Mouse (Mus musculus) E14TG2a.4 (cell line): ENCODE measurements around the gene Skida1.

Source experiments
- CTCF ChIP-seq: conservative IDR thresholded peaks from 2 replicates; pipeline ENCODE4 v1.5.1; 2014; ENCODE audit warnings: low read length
- POU5F1 ChIP-seq: IDR thresholded peaks from 2 replicates; pipeline ENCODE4 v1.6.1; 2014; ENCODE audit warnings: low read length, borderline replicate concordance

DNA sequence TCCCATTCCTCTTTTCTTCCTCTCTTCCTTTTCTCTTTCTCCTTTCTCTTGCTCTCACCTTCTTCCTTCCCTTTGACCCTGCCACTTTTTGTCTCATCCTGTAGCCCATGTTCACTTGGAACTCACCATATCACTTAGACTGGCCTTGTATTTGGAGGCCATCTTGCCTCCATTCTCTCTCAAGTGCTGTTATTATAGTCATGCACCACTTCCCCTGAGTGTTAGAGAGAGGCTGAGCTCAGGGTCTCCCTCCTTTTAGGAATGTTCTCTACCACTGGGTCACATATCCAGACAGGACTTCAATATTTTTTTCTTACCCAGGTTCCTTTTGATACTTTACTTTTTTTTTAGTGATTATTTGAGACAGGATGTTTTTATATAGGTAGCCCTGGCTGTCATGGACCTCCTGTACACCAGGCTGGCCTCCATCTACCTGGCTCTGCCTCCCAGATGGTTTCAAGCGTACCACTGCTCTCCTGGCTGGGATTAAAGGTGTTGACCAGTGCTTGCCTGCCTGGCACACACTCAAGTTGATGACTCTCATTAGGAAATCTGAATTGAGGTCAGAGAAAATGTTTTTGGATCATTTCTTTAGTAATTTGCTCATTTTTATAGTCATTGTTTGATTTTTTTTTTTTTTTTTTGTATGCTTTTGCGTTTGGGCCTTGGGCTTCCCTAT lies 31.5 kb upstream of the Skida1 start:
- no peak for TF ChIP-seq CTCF
- no peak for TF ChIP-seq POU5F1
